Mouse (Mus musculus): ENCODE results near the gene Nanos2.

- no peak for TF ChIP-seq CTCF (IDR thresholded peaks at IDR 0.05; ENCODE audit: insufficient read depth, low read length)
- TF ChIP-seq POLR2A (IDR thresholded peaks at IDR 0.05; ENCODE audit: borderline replicate concordance, extremely low read depth, low read depth, low read length) = no peak
Measured at GRCm38 (mm10) chr7:19028067-19028466, 40.9 kb downstream of the Nanos2 start.
